Mouse (Mus musculus): Measurements from ENCODE around the gene Hecw2. TPM values are rescaled to one million over a fixed set of nuclear protein-coding genes. Genes with fewer than 3 reads are reported as not detected.

The Hecw2 gene
- polyA plus RNA-seq, 1 experiment, result 0.07 TPM

DNA sequence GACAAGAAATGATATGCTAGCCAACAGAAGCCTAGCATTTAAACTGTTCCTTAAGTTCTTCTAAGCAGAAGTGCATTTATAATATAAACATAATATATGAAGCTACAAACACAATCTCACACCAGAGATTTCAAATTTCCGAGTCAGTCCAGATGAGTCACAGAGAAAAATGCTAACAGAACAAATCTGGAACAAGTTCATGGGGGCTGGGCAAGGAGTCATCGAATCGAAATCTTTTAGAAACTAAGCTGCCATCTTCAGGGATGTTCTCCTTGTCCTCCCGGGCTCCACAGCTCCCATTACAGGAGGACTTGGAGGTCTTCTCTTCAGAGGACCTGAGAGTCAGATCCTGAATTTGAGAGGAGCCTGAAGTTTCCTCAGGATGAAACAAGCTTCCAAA is 437.7 kb downstream of the Hecw2 start:
- TF ChIP-seq CTCF (IDR thresholded peaks at IDR 0.05; ENCODE audit: low read depth, low read length) (no peak), POLR2A (IDR thresholded peaks at IDR 0.05; ENCODE audit: borderline replicate concordance, low read depth, low read length) (no peak)
- no peak overlapping the region for H3K27ac ChIP-seq (ENCODE audit: insufficient read depth, low read depth, low read length)
- H3K4me3 ChIP-seq (ENCODE audit: insufficient read depth, low read length), result no peak overlapping the region
- peaks cover 12% of the 10 kb centered on the region for H3K4me1 ChIP-seq (ENCODE audit: control insufficient read depth, insufficient read depth, low read length)

Other genes with a start within 250 kb of the Hecw2 start
- gene Ccdc150, start 55.5 kb upstream of the Hecw2 start, polyA plus RNA-seq (2012; ENCODE audit: insufficient read depth, insufficient read length, missing spikeins), result 0.27 TPM in 1 of 2 replicates, not detected in the other
- gene Gtf3c3, start 243.8 kb upstream of the Hecw2 start, polyA plus RNA-seq (2012; ENCODE audit: insufficient read depth, insufficient read length, missing spikeins), result 13.4 and 17.5 TPM in 2 replicates